Mouse (Mus musculus) ES-E14 (cell line): ENCODE measurements around the gene Twf2.

Experiments
- CHD2 ChIP-seq: IDR thresholded peaks from 2 replicates; pipeline ENCODE4 v1.6.1; 2014; ENCODE audit warnings: mild to moderate bottlenecking, low read depth, low read length, inconsistent platforms
- MAFK ChIP-seq: IDR thresholded peaks from 2 replicates; pipeline ENCODE4 v1.6.1; 2014; ENCODE audit warnings: mild to moderate bottlenecking, low read depth, low read length, inconsistent platforms; ENCODE audit not compliant: insufficient read depth

DNA sequence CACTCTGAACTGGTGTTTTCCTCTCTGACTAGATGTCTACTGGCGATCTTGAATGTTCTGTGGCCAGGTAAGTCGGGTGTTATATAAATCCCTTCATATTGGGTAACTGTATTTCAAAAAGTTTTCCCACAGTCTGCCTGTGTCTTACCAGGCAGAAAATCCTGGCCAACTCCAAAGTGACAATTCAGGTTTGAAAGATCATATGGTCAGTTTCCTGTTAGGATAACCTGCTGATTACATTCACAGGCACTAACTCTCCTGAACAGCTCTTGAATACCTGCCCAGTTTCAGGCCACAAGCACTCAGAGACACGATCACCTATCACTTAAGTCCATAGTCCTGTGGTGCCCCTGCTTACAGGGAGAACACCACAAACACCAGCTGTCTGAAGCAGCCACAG, 59.2 kb downstream of the Twf2 start:
- TF ChIP-seq MAFK: no peak
- TF ChIP-seq CHD2: no peak
